Mouse (Mus musculus) cerebellum, postnatal 10 days (tissue): ENCODE results near the gene Gal3st4.
"Not testable (repeated sequence)": the region's sequence is repeated elsewhere in the genome, so short reads cannot be mapped to it uniquely, and the experiment has no call there.

Source experiments
- DNase-seq, 2 experiments: peaks; one replicate each; pipeline ENCODE4 v3.0.0; 2021; ENCODE audit warnings: mixed read lengths in 2 of 2

The Gal3st4 gene

DNA sequence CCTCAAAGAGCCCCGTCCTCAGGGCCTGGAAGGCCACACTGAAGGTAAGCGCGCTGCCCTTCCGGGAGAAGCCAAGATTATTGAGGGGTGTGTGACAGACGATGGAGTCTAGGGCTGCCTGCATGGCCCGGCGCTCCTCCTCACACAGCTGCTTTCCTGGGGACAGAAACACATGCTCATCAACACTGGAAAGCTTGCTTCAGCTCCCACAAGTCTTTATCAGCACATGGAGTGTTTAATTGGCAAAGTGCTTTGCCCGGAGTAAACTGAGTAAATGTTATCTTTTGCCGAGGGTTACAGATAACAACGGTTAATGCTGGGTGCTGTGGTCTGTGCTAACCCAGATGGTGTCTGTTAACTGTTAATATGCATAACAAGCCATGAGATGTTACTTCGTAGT, 11.8 kb downstream of the Gal3st4 start:
- no peak for DNase-seq

- DNase-seq, result no peak
These were observed 12.6 kb downstream of the Gal3st4 start for GRCm38 (mm10) chr5:138260051-138260450.

DNA sequence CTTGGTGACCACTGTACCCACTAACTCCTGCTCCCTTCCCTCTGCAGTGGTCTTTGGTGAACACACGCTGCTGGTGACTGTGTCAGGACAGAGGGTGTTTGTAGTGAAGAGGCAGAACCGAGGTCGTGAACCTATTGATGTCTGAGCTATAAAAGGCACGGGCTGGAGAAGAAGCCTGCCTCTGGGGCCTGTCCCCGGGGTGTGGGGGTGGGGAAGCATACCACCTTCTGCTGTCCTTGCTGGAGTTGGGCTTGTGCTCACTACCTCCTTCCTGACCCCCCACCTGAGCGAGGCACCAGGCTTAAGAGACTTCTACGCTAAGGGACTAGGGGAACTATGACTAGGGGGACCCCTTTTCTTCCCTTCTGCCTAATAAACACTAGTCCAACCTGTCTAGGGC, 13.6 kb downstream of the Gal3st4 start:
- no peak for DNase-seq

- DNase-seq, result no peak
These were observed 14.1 kb downstream of the Gal3st4 start for GRCm38 (mm10) chr5:138258542-138258941.

- no peak for DNase-seq
These were observed 14.6 kb downstream of the Gal3st4 start for GRCm38 (mm10) chr5:138258078-138258477.

- no peak for DNase-seq
These were observed 15.1 kb downstream of the Gal3st4 start for GRCm38 (mm10) chr5:138257585-138257978.

GRCm38 (mm10) chr5:138256966-138257584, 15.6 kb downstream of the Gal3st4 start:
- no peak for DNase-seq

DNA sequence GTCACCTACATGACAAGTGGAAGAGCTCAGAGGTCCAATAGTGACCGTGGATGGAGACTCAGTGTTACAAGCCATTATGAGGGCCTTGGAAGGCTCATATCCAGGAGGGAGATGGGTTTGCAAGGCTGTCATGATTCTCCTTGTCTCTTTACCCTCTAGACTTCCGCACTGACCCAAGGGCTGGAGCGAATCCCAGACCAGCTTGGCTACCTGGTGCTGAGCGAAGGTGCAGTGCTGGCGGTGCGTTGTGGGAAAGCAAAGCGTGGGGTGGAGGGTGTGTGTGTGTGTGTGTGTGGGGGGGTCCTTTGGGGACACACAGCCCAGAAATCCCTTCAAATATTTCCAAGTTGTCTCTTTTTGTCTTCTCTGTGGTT, 16.6 kb downstream of the Gal3st4 start:
- no peak for DNase-seq

GRCm38 (mm10) chr5:138255353-138256093, 17.1 kb downstream of the Gal3st4 start, which contains the start of gene Lamtor4:
Lamtor4 (plus strand) TSS chr5:138255482.
- DNase-seq, result peak; percentile 95 to 96

- DNase-seq, result no peak
These were observed 19.6 kb downstream of the Gal3st4 start for GRCm38 (mm10) chr5:138253061-138253460.

DNA sequence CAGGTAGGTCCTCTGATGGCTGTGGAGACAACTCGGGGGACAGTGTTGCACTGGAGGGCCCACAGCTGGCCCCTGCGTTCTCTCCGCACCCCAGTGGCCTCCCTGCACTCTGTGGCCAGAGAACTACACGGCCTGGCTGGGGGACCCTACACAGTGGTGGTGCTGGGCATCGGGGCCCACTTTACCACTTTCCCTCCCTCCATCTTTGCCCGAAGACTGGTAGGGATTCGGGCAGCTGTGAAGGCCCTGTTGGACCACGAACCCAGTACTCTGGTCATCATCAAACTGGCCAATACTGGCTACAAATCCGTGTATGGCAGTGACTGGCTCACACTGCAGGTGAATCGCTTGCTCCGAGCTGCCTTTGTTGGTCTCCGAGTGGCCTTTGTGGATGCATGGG, 21.5 kb downstream of the Gal3st4 start:
- no peak for DNase-seq

GRCm38 (mm10) chr5:138241511-138241910, 31.1 kb downstream of the Gal3st4 start:
- no peak for DNase-seq

DNA sequence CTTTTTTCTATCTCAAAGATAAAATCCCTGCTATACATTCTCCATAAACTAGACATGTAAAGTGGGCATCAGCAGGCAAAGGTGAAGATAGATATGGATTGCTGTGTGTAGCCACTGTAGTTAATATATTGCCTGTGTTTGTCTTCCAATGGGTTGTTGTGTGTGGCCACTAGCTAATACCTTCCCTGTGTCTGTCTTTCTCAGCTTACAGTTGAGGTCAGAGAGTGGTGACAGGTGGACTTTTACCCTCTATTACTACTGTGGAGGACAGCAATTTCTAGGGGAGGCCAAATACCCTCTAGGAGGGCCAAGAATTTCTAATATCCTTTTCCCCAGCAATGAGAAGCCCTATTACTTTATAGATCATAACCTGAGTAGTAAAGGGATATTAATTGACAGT, 38.4 kb downstream of the Gal3st4 start:
- no peak for DNase-seq

GRCm38 (mm10) chr5:138233778-138234177, 38.9 kb downstream of the Gal3st4 start:
- DNase-seq, result no peak

DNA sequence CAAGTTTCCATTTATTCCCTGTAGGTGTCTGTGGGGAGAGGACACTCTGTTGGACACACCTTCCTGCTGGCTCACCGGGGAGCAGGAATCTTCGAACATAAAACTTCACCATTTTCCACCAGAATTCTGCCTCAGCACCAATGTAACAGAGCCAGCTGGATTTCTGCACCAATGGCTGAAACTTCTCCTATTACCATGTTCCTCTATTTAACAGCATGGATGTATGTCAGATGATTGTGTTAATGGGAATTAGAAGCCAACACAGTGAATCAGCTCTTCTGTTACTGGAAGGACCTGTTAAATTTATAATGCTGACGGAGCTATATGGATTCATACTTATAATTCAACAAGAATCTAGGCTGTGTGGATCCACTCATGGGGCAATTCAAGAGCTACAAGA, 43.1 kb downstream of the Gal3st4 start:
- no peak for DNase-seq

DNA sequence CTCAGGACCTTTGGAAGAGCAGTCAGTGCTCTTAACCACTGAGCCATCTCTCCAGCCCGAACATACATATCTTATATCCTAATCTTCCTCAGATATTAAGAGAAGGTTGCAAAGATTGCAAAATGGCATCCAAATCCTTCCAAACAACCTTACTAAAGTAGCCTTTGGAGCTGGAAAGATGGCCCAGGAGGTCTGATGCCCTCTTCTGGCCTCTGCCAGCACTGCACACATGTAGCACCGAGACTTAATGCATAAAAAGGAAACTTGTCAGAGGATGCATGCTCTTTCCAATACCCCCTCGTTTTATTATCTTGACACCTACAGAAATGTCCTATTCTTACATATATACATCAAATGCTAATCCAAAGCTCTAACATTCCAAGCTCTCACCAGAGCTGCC, 44.6 kb downstream of the Gal3st4 start:
- DNase-seq, result peak; percentile 58 to 61

- DNase-seq, result no peak
These were observed 45.3 kb downstream of the Gal3st4 start for GRCm38 (mm10) chr5:138227367-138227766.

- DNase-seq, result no peak
These were observed 46.1 kb downstream of the Gal3st4 start for GRCm38 (mm10) chr5:138226491-138226890.

GRCm38 (mm10) chr5:138225700-138226099, 46.9 kb downstream of the Gal3st4 start, which contains the start of gene Nxpe5:
Nxpe5 (plus strand) TSS chr5:138225898.
- DNase-seq, result no peak

DNA sequence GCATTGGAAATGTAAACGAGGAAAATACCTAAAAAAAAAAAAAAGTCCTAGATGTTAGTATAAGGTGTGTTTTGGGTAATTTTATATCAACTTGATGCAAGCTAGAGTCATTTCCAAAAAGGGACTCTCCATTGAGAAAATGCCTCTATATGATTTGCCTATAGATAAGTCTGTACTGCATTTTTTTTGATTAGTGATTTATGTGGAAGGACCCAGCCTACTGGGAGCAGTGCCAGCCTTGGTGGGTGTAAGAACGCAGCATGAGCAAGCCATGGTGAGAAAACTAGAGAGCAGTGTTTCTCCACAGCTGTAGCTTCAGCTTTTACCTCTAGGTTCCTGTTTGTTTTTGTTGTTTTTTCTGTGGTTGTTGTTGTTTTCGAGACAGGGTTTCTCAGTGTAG, 49.4 kb downstream of the Gal3st4 start:
- peak in 1 of 2 experiments; percentile 22 for DNase-seq

GRCm38 (mm10) chr5:138222111-138222510, 50.5 kb downstream of the Gal3st4 start:
- peak; percentile 91 to 94 for DNase-seq

DNA sequence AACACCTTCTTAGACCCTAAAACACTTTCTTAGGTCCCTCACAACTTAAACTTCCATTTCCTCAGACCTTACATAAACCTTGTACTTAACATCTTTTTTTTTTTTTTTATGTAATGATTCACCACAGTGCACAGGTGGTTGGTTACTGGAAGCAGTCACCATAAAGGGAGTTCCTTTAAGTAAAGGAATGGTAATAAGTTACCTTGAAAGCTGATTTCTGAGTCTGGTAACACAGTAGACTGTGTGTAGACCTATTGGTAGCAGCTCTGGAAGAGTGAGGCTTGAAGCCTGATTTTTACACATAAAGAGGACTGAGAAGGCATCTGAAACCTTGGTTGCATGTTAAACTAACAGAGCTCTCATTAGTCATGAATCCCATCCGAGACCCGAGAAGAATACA, 52.8 kb downstream of the Gal3st4 start:
- DNase-seq, result no peak

DNA sequence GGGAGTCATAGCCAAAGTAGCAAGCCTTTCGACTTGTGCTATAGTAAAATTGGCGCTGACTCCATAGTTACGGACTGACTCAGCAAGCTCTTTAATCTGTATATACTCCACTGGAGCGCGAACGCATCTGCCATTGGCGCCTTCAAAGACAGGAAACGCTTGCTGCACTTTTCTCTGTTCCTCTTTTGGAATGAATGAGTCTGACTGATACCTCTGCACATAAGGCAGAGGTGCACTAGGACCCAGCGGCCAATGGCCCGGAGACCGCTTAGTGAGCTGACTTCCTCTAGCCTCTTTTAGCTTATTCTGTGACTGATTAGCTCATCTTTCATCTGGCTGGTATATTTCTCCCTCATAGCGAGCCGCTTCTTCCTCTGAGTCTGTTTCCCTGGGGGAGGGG, 56.0 kb downstream of the Gal3st4 start:
- not testable (repeated sequence) for DNase-seq
